Mouse (Mus musculus): ENCODE results near the gene Ndufaf1.
"Not testable (repeated sequence)": the region's sequence is repeated elsewhere in the genome, so short reads cannot be mapped to it uniquely, and the experiment has no call there.

Ndufaf1 gene

DNA sequence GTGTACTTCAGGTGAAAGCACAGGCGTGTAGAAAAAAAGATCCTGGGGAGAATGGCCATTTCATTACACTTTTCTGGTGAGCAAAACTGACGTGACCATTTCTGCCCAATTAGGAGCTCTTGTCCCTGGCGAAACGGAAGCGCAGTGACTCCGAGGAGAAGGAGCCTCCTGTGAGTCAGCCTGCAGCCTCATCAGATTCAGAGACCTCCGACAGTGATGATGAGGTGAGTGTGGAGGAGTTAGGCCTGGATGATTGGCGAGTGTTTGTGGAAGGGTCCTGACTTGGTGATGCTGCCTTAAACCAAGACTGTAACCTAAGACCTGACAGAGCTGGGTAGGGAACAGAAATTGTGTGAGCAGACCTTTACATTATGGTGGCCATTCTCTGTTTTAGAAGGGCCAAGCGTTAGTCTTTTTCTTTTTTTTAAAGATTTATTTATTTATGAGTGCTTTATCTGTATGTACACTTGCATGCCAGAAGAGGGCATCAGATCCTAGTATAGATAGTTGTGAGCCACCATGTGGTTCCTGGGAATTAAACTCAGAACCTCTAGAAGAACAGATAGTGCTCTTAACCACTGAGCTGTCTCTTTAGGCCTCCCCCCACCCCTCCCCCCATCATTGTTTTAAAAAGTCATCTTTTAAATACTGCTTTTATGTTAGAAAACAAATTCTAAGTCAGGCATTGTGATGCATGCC is 29.5 kb upstream of the Ndufaf1 start:
- Histone ChIP-seq H3K36me3 (ENCODE audit: insufficient read depth, low read length) (peaks cover 62% of the 10 kb centered on the region), H3K4me1 (replicated peaks; ENCODE audit: low read depth, low read length) (peaks cover 9% of the 10 kb centered on the region)
- TF ChIP-seq CTCF (conservative IDR thresholded peaks at IDR 0.05; ENCODE audit: low read length) = peak; percentile 12
- no peak for TF ChIP-seq NANOG (IDR thresholded peaks at IDR 0.05; ENCODE audit: borderline replicate concordance, low read length)

DNA sequence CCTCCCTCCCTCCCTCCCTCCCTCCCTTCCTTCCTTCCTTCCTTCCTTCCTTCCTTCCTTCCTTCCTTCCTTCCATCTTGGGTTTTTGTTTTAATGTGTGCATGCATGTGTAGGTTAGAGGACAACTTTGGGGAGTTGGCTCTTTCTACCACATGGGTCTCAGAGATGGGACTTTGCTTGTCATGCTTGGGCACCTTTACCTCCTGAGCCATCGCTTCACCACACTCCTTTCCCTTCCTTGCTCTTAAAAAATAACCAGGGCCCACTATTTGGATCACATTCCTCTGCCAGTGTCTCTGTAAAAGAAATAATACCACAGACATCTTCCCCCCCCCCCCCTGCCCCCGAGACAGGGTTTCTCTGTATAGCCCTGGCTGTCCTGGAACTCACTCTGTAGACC is 21.1 kb upstream of the Ndufaf1 start:
- no peak for TF ChIP-seq CTCF (conservative IDR thresholded peaks at IDR 0.05; ENCODE audit: low read length)
- no peak for TF ChIP-seq POU5F1 (IDR thresholded peaks at IDR 0.05; ENCODE audit: borderline replicate concordance, low read length)
- TF ChIP-seq NANOG (IDR thresholded peaks at IDR 0.05; ENCODE audit: borderline replicate concordance, low read length) = no peak
- peaks cover 59% of the 10 kb centered on the region for H3K9me3 ChIP-seq (ENCODE audit: low read length)
- H3K4me1 ChIP-seq (replicated peaks; ENCODE audit: low read depth, low read length) = no peaks in the 10 kb centered on the region
- H3K36me3 ChIP-seq (ENCODE audit: insufficient read depth, low read length) = peaks cover 52% of the 10 kb centered on the region
- no peaks in the 10 kb centered on the region for H3K27me3 ChIP-seq (ENCODE audit: insufficient read depth, low read length)
- no peak overlapping the region for H3K4me3 ChIP-seq (replicated peaks; ENCODE audit: low read length)

More for the DNA sequence above, 29.5 kb upstream of the Ndufaf1 start:
- H3K4me3 ChIP-seq (replicated peaks; ENCODE audit: low read length) = no peak overlapping the region
- peaks cover 22% of the 10 kb centered on the region for H3K9me3 ChIP-seq (ENCODE audit: low read length)
- no peaks in the 10 kb centered on the region for H3K27me3 ChIP-seq (ENCODE audit: insufficient read depth, low read length)

DNA sequence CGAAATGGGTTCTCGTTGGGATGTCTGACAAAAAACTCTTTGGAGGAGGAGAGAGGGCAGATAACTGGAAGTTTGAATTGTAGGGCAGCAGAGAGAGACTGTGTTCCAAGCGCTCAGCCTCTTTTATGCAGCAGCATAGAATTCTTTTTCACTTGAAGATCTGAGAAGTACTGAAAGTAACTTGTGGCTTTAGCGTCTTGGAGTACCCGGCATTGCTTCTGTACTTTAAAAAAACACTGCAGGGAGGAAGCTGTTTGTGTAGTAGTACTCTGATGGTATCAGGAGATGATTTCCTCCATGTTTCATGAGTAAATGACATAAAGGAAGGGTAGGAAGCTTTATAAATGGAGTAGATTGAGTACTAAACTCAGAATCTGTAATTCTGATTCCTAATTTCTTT is 13.2 kb upstream of the Ndufaf1 start:
- TF ChIP-seq CTCF (conservative IDR thresholded peaks at IDR 0.05; ENCODE audit: low read length) = no peak
- no peak for TF ChIP-seq NANOG (IDR thresholded peaks at IDR 0.05; ENCODE audit: borderline replicate concordance, low read length)
- no peak for TF ChIP-seq POU5F1 (IDR thresholded peaks at IDR 0.05; ENCODE audit: borderline replicate concordance, low read length)
- Histone ChIP-seq H3K27me3 (ENCODE audit: insufficient read depth, low read length) (peaks cover under 1% of the 10 kb centered on the region; the same call in 1 of the 2 replicates), H3K4me3 (replicated peaks; ENCODE audit: low read length) (peak overlapping the region; percentile 99), H3K9me3 (ENCODE audit: low read length) (no peaks in the 10 kb centered on the region), H3K4me1 (replicated peaks; ENCODE audit: low read depth, low read length) (peaks cover 31% of the 10 kb centered on the region), H3K36me3 (ENCODE audit: insufficient read depth, low read length) (peaks cover 13% of the 10 kb centered on the region)

DNA sequence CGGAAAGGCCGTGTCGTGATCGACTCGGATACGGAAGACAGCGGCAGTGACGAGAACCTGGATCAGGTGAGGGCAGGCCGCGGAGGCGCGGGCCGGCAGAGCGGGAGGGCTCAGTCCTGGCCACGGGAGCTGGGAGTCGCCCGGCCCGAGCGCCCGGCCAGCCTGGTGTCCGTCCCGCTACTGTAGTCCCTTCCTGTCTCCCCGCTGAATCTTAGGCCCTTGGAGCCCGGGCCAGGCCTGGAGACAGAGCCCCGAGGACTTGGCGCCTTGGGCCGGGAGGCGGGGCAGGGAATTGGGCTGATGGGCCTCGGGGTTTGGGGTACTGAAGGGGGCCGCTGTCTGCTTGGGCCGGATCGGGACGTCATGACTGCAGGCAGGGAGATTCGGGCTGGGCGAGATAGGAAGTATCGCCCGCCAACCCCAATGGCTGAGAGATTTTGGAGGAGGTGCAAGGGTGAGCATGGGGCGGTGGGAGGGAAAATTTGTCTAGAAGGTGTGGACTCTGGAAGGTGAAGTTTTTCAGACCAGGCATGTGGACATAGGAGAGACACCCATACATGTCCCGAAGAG is 12.7 kb upstream of the Ndufaf1 start:
- TF ChIP-seq CTCF (conservative IDR thresholded peaks at IDR 0.05; ENCODE audit: low read length) (no peak), NANOG (IDR thresholded peaks at IDR 0.05; ENCODE audit: borderline replicate concordance, low read length) (no peak), POU5F1 (IDR thresholded peaks at IDR 0.05; ENCODE audit: borderline replicate concordance, low read length) (no peak)
- H3K27me3 ChIP-seq (ENCODE audit: insufficient read depth, low read length) = peaks cover 6% of the 10 kb centered on the region
- peaks cover 31% of the 10 kb centered on the region for H3K4me1 ChIP-seq (replicated peaks; ENCODE audit: low read depth, low read length)
- H3K4me3 ChIP-seq (replicated peaks; ENCODE audit: low read length) = peak overlapping the region; percentile 99
- peaks cover 13% of the 10 kb centered on the region for H3K36me3 ChIP-seq (ENCODE audit: insufficient read depth, low read length)
- no peaks in the 10 kb centered on the region for H3K9me3 ChIP-seq (ENCODE audit: low read length)

DNA sequence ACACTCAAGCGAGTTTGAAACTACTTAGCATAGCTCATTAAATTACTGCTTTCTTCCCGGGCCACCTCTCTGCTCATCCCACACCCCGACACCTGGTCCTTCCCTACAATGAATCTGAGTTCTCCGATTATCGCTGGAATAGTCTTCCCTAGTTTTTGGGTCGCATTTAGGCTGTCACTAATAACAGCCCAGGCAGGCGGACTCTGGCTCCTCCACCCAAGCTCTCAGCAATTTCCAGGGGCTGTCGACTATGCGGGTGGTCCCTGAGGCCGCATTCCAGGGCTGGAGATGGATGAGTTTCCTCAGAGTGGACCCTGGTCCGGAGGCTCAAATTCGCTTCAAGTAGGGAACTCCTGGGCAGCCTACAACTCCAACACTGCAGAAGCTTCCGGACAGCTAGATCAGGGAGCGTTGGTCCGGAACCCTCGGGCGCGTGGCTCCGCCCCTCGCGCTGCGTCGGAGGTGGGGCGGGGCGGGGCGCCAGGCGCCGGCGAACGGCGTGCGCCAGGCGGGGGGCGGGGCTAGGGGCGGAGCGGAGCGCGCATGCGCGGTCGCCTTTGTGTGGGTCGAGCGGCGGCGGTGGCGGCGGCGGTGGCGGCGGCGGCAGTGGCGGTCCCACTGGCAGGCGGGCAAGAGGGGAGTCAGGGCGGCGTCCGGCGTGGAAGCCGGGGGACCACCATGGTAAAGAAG is 12.0 kb upstream of the Ndufaf1 start, which contains the start of gene Rtf1:
Rtf1 (plus strand) TSS at position 544 of the 690 bp plus-strand sequence.
- TF ChIP-seq NANOG (IDR thresholded peaks at IDR 0.05; ENCODE audit: borderline replicate concordance, low read length) (no peak), CTCF (conservative IDR thresholded peaks at IDR 0.05; ENCODE audit: low read length) (no peak), POU5F1 (IDR thresholded peaks at IDR 0.05; ENCODE audit: borderline replicate concordance, low read length) (no peak)
- H3K36me3 ChIP-seq (ENCODE audit: insufficient read depth, low read length) = peaks cover 10% of the 10 kb centered on the region; the same call in 1 of the 2 replicates
- peaks cover 6% of the 10 kb centered on the region for H3K27me3 ChIP-seq (ENCODE audit: insufficient read depth, low read length)
- H3K4me3 ChIP-seq (replicated peaks; ENCODE audit: low read length) = peak within 1 kb of the TSS; percentile 99
- peaks cover 31% of the 10 kb centered on the region for H3K4me1 ChIP-seq (replicated peaks; ENCODE audit: low read depth, low read length)
- H3K9me3 ChIP-seq (ENCODE audit: low read length) = no peaks in the 10 kb centered on the region

DNA sequence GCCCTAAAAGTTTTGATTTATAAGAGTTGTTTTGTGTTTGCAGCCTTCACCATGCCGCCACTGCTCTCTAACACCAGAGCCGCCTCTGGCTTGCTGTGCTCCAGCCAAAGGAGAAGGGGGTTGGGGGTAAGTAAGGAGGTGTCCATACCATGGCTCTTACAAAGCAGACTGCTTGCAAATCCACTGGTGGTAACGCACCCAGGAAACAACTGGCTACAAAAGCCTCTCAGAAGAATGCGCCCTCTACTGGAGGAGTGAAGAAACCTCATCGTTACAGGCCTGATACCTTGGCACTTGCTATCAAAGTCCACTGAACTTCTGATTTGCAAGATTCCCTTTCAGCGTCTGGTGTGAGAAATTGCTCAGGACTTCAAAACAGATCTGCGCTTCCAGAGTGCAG is 6.4 kb upstream of the Ndufaf1 start:
- H3K4me1 ChIP-seq (replicated peaks; ENCODE audit: low read depth, low read length) = peaks cover 6% of the 10 kb centered on the region
- peak; percentile 41 for TF ChIP-seq CTCF (conservative IDR thresholded peaks at IDR 0.05; ENCODE audit: low read length)
- TF ChIP-seq NANOG (IDR thresholded peaks at IDR 0.05; ENCODE audit: borderline replicate concordance, low read length) = no peak
- H3K9me3 ChIP-seq (ENCODE audit: low read length) = no peaks in the 10 kb centered on the region
- no peak overlapping the region for H3K4me3 ChIP-seq (replicated peaks; ENCODE audit: low read length)
- H3K36me3 ChIP-seq (ENCODE audit: insufficient read depth, low read length) = no peaks in the 10 kb centered on the region
- H3K27me3 ChIP-seq (ENCODE audit: insufficient read depth, low read length) = peaks cover 6% of the 10 kb centered on the region

DNA sequence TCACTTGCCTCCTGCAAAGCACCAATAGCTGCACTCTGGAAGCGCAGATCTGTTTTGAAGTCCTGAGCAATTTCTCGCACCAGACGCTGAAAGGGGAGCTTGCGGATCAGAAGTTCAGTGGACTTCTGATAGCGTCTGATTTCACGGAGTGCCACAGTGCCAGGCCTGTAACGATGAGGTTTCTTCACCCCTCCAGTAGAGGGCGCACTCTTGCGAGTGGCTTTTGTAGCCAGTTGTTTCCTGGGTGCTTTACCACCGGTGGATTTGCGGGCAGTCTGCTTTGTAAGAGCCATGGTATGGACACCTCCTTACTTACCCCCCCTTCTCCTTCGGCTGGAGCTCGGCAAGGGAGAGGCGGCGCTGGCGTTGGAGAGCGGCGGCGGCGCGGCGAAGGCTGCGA is 3.1 kb upstream of the Ndufaf1 start:
- H3K36me3 ChIP-seq (ENCODE audit: insufficient read depth, low read length); H3K27me3 ChIP-seq (ENCODE audit: insufficient read depth, low read length); H3K9me3 ChIP-seq (ENCODE audit: low read length); H3K4me3 ChIP-seq (replicated peaks; ENCODE audit: low read length); H3K4me1 ChIP-seq (replicated peaks; ENCODE audit: low read depth, low read length): not testable (repeated sequence)

DNA sequence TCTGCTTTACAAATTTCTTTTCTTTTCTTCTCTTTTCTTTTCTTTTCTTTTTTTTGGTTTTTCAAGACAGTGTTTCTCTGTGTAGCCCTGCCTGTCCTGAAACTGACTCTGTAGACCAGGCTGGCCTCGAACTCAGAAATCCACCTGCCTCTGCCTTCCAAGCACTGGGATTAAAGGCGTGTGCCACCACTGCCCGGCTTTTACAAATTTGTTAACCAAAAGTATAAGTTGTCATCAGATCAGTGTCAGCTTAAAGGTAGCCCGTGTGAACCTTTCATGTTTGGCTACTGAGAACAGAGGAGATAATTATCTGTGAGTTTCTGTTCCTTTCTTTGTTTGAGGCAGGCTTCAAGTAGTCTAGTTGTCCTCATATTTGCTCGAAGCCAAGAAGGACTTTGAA is 18.4 kb downstream of the Ndufaf1 start:
- TF ChIP-seq POU5F1 (IDR thresholded peaks at IDR 0.05; ENCODE audit: borderline replicate concordance, low read length) (no peak), CTCF (conservative IDR thresholded peaks at IDR 0.05; ENCODE audit: low read length) (no peak), NANOG (IDR thresholded peaks at IDR 0.05; ENCODE audit: borderline replicate concordance, low read length) (no peak)
- H3K4me1 ChIP-seq (replicated peaks; ENCODE audit: low read depth, low read length) = 0 out of 2 replicates have a peak, but pooled peaks cover 4% of the 10 kb centered on the region
- H3K27me3 ChIP-seq (ENCODE audit: insufficient read depth, low read length) = no peaks in the 10 kb centered on the region
- H3K4me3 ChIP-seq (replicated peaks; ENCODE audit: low read length) = no peak overlapping the region
- H3K36me3 ChIP-seq (ENCODE audit: insufficient read depth, low read length) = peaks cover 95% of the 10 kb centered on the region
- no peaks in the 10 kb centered on the region for H3K9me3 ChIP-seq (ENCODE audit: low read length)
